Mouse (Mus musculus) heart, postnatal 36 days (tissue): ENCODE data around the gene Vmn1r48. TPM values are rescaled to one million over a fixed set of nuclear protein-coding genes. Genes with fewer than 3 reads are reported as not detected.
"Not testable (repeated sequence)": the region's sequence is repeated elsewhere in the genome, so short reads cannot be mapped to it uniquely, and the experiment has no call there.

Source experiments
- DNase-seq, 2 experiments: peaks; one replicate each; pipeline ENCODE4 v3.0.0; 2021 to 2022
- intact Hi-C: fragments of 180-260 bp; cut with DNase I; formaldehyde crosslinking; loops from one replicate; pipeline ENCODE4 v1.15.1; 2025
- total RNA-seq, 2 experiments: library from RNA; stranded (reverse); gene quantifications; 2 replicates each; pipeline ENCODE4 v1.2.3; 2021

Gene Vmn1r48
- total RNA-seq = not detected

DNA sequence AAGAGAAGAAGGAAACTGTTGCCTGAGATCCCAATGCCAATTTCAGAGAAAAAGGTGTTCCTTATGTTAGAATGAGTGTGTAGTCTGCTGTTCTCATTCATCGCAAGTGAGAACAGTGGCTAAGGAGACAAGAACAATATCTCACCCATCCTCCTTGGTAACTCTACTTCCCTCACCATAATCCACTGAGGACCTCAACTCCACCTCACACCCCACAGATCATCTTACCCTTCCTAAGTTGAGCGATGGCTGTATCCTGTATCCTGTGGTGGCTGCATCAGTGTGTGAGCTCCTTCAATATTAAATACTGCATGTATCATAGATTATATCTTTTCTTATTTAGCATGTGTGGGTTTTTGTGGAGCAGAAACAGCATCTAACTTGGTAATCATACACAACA is at the start of gene Vmn1r48:
TSS of gene Vmn1r48 (minus strand) at position 101 of the 400 bp plus-strand sequence.
- DNase-seq, intact Hi-C loops: not testable (repeated sequence)

GRCm38 (mm10) chr6:90078406-90078805 is 41.8 kb upstream of the Vmn1r48 start, which contains the start of gene Vmn1r49:
Vmn1r49 (minus strand) TSS chr6:90078506.
- no peak for DNase-seq
- intact Hi-C loops = no loop called here

GRCm38 (mm10) chr6:90015847-90016246 is 20.8 kb downstream of the Vmn1r48 start, which contains the start of gene Vmn1r47:
Vmn1r47 (plus strand) TSS chr6:90016147.
- intact Hi-C loops, DNase-seq: not testable (repeated sequence)

DNA sequence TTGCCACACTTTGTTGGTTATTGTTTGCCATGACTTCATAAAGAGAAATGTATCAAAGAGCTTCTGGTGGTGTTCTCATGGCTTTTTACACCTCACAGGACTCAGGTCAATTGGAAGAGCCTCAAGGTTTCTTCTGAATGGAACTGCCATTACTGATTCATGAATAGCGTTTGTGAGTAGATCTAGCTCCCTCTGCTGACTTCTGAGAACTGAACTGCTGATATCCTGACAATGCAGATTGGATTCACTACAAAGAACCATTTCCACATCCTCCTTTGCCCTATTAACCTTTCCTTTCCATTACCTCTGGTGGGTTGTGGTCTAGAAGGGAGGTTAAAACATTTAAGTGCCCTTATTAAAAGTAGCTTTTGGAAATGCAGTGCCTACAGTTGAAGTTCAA is 50.7 kb downstream of the Vmn1r48 start:
- intact Hi-C loops = loop anchor here (5.0 kb wide), 1 partner anchor 304 kb away; no protein-coding TSS in a partner anchor

More for the DNA sequence above, 50.7 kb downstream of the Vmn1r48 start:
- DNase-seq = no peak

Other genes starting within 250 kb of the Vmn1r48 start
- gene Vmn1r42, start 160.4 kb downstream of the Vmn1r48 start, total RNA-seq = under 1 TPM in 1 of 2 experiments, not detected in 1; 0.19 TPM
- not detected for gene Vmn1r43, start 160.4 kb downstream of the Vmn1r48 start, total RNA-seq
- gene Vmn1r44, start 153.2 kb downstream of the Vmn1r48 start, total RNA-seq = not detected
- not detected for gene Vmn1r45, start 96.2 kb downstream of the Vmn1r48 start, total RNA-seq
- gene Vmn1r46, start 67.5 kb downstream of the Vmn1r48 start, total RNA-seq = not detected
- not detected for gene Vmn1r47, start 20.7 kb downstream of the Vmn1r48 start, total RNA-seq
- not detected for gene Vmn1r49, start 41.7 kb upstream of the Vmn1r48 start, total RNA-seq
- not detected for gene Vmn1r50, start 64.6 kb upstream of the Vmn1r48 start, total RNA-seq
- not detected for gene Vmn1r51, start 85.8 kb upstream of the Vmn1r48 start, total RNA-seq
- gene Vmn1r52, start 138.0 kb upstream of the Vmn1r48 start, total RNA-seq = not detected
- not detected for gene V1ra8, start 166.0 kb upstream of the Vmn1r48 start, total RNA-seq
- not detected for gene Vmn1r53, start 187.6 kb upstream of the Vmn1r48 start, total RNA-seq
- not detected for gene Vmn1r54, start 209.5 kb upstream of the Vmn1r48 start, total RNA-seq